24 mouse cellular contexts compared by ENCODE assay signal in the genomic region with DNA sequence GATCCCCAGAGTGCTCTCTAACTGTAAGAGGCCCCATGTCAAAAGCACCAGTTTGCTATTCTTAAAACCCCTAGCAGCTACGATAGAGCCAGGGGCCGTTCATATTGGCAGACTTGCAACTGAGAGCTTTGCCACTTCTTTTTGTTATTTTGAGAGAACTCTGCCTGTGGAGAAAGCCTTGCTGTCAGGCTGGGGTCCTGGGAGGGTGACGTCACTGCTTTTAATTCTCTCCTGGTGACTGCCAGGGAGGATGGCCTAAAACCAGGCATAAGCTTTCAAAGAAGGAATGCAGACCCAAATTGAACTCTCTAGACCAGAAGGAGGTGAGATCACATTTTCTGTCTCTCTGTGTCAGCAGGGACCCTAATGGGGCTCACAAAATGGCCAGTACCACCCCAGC.
DNase-seq lines count a peak whose midpoint lies in the region; ATAC-seq and TF ChIP-seq lines count a peak whose summit lies in the region.
"Had no signal": no experiment of that assay in that cellular context is flagged by ENCODE, and none has a peak within 500 bp of the region (broad histone marks: within the 10 kb centered on the region; RNA-seq: fewer than 3 reads in every experiment).

No protein-coding gene starts in this region.

- H3K4me3 ChIP-seq in heart, embryonic 16.5 days (ENCODE audit: low read length), result no peak overlapping the region
- H3K4me3 ChIP-seq in lung, postnatal 0 days (ENCODE audit: low read depth, low read length), result no peak overlapping the region
- H3K4me3 ChIP-seq: embryonic facial prominence, embryonic 12.5 days; hindbrain, embryonic 13.5 days; left cerebral cortex, adult 2 months; liver, embryonic 12.5 days had no signal

- H3K9me3 ChIP-seq in heart, embryonic 16.5 days (replicated peaks; ENCODE audit: control insufficient read depth, low read length), result no peaks in the 10 kb centered on the region
- H3K9me3 ChIP-seq in lung, postnatal 0 days (ENCODE audit: low read length), result no peaks in the 10 kb centered on the region
- H3K9me3 ChIP-seq: embryonic facial prominence, embryonic 12.5 days; hindbrain, embryonic 13.5 days; liver, embryonic 12.5 days had no signal

- no peak overlapping the region for H3K9ac ChIP-seq in heart, embryonic 16.5 days (ENCODE audit: low read length)
- no peak overlapping the region for H3K9ac ChIP-seq in lung, postnatal 0 days (replicated peaks; ENCODE audit: low read depth)
- H3K9ac ChIP-seq: embryonic facial prominence, embryonic 12.5 days; hindbrain, embryonic 13.5 days; liver, embryonic 12.5 days had no signal

- no peak for TF ChIP-seq POLR2A in brain, embryonic 14.5 days (IDR thresholded peaks at IDR 0.05; ENCODE audit: borderline replicate concordance, extremely low read depth, insufficient read depth, insufficient read length, poor library complexity, severe bottlenecking)

- 0 out of 2 replicates have a peak overlapping the region, but pooled peaks have one; percentile 27 for H3K27ac ChIP-seq in heart, embryonic 16.5 days (ENCODE audit: low read length)
- peak overlapping the region; percentile 29; the same call in 1 of the 2 replicates for H3K27ac ChIP-seq in lung, postnatal 0 days (ENCODE audit: low read length)
- H3K27ac ChIP-seq: embryonic facial prominence, embryonic 12.5 days; hindbrain, embryonic 13.5 days; left cerebral cortex, adult 2 months; liver, embryonic 12.5 days had no signal

- intact Hi-C loops in heart, postnatal 14 days (cut with DNase I), result no loop called here

- no peak for TF ChIP-seq EP300 in lung, postnatal 0 days (IDR thresholded peaks at IDR 0.05)

- peaks cover 6% of the 10 kb centered on the region for H3K36me3 ChIP-seq in heart, embryonic 16.5 days (ENCODE audit: control insufficient read depth, insufficient read depth)
- no peaks in the 10 kb centered on the region for H3K36me3 ChIP-seq in lung, postnatal 0 days (ENCODE audit: insufficient read depth, low read length)

- no peaks in the 10 kb centered on the region for H3K27me3 ChIP-seq in heart, embryonic 16.5 days (ENCODE audit: control insufficient read depth, insufficient read depth, low read length)
- no peaks in the 10 kb centered on the region for H3K27me3 ChIP-seq in lung, postnatal 0 days (replicated peaks; ENCODE audit: insufficient read depth, low read length)
- H3K27me3 ChIP-seq: embryonic facial prominence, embryonic 12.5 days; hindbrain, embryonic 13.5 days; liver, embryonic 12.5 days had no signal

- DNase-seq in embryo, embryonic 10 days (ENCODE audit: low spot score), result peak; percentile 34
- DNase-seq in embryo, embryonic 10.5 days (ENCODE audit: low spot score), result no peak
- no peak for DNase-seq in heart, postnatal 14 days
- DNase-seq in lung, postnatal 0 days (ENCODE audit: low spot score), result no peak
- no peak for DNase-seq in lung, postnatal 4 days
- DNase-seq in brain, embryonic 14.5 days (ENCODE audit: low read depth), result peak; percentile 74
- DNase-seq in spleen, postnatal 10 days (ENCODE audit: low spot score in 2 of 2), result no peak
- DNase-seq: adrenal gland, postnatal 14 days; cerebellum, adult 11 months; cerebellum, postnatal 10 days; gastrocnemius, postnatal 25 days; heart, postnatal 10 days; kidney, adult 9 months; kidney, postnatal 4 days; layer of hippocampus, adult 9-11 months; left cerebral cortex, postnatal 4 days; lung, adult 2 months; retina, postnatal 1 day had no signal

- peaks cover 8% of the 10 kb centered on the region for H3K4me1 ChIP-seq in heart, embryonic 16.5 days (ENCODE audit: control insufficient read depth, insufficient read depth, low read length)
- H3K4me1 ChIP-seq in lung, postnatal 0 days (ENCODE audit: insufficient read depth, low read depth, low read length), result no peaks in the 10 kb centered on the region; the same call in 1 of the 2 replicates

- WGBS in heart, embryonic 16.5 days, result 27% methylated on average over 3 of the region's 3 CpGs
- 39% methylated on average over 3 of the region's 3 CpGs for WGBS in lung, postnatal 0 days

- no peak for TF ChIP-seq CTCF in lung, postnatal 0 days (IDR thresholded peaks at IDR 0.05)
- no peak for TF ChIP-seq CTCF in brain, embryonic 14.5 days (IDR thresholded peaks at IDR 0.05; ENCODE audit: borderline replicate concordance, extremely low read depth, insufficient read depth, insufficient read length)

- H3K4me2 ChIP-seq in heart, embryonic 16.5 days (ENCODE audit: low read depth, low read length), result no peak overlapping the region
- no peak overlapping the region for H3K4me2 ChIP-seq in lung, postnatal 0 days (replicated peaks; ENCODE audit: low read depth, low read length)
- H3K4me2 ChIP-seq: embryonic facial prominence, embryonic 12.5 days; hindbrain, embryonic 13.5 days; liver, embryonic 12.5 days had no signal

- ATAC-seq in heart, embryonic 16.5 days (replicated peaks; ENCODE audit: extremely low read depth, insufficient read depth, low FRiP score), result no peak
- ATAC-seq in lung, postnatal 0 days, result 0 out of 2 replicates have a peak, but pooled peaks have one; percentile 18
- ATAC-seq: inflammation-experienced regulatory T-cells, adult 6 months; liver, embryonic 12.5 days had no signal

Comparison
In these comparisons a context has a peak if more than half of its experiments do, and no peak if none do; other contexts are left out.
1. DNase-seq: peak in embryo, embryonic 10 days (single experiment) and brain, embryonic 14.5 days (single experiment); none in embryo, embryonic 10.5 days (single experiment), heart, postnatal 14 days (0 of 2), lung, postnatal 0 days (single experiment), lung, postnatal 4 days (0 of 2) and spleen, postnatal 10 days (0 of 2).